Mouse (Mus musculus): ENCODE data around the gene Rnf11.

DNA sequence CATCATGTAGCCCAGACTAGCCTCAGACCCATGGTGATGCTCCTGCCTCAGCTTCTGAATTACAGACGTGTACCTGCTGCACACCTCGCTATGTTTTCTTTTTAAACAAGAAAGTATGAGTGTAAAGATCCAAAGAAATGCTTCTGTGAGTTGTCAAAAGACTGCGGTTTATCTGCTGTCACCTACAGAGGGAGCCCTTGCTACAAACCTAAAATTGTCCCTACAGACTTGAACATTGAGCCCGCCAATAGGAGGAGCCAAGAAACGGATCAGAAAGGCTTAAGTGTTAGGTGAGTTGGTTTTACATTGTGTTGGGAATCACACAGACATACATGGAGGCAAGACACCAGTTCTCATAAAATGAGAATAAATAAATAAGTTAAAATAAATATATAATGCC, 20.4 kb upstream of the Rnf11 start:
- peak; percentile 42; the same call in 1 of the 2 replicates for TF ChIP-seq NELFE (IDR thresholded peaks at IDR 0.05; ENCODE audit: low read depth, low read length)
- TF ChIP-seq CTCF (conservative IDR thresholded peaks at IDR 0.05 in 1 of 2, IDR thresholded peaks at IDR 0.05 in 1 of 2; ENCODE audit: low read depth in 2 of 2, low read length in 2 of 2): peak; percentile 59 to 99; a peak in 3 of 4 replicates
- no peak for TF ChIP-seq GABPA (IDR thresholded peaks at IDR 0.05; ENCODE audit: insufficient replicate concordance, low read depth, low read length)

All from CH12.LX (cell line).